Mouse (Mus musculus) CH12.LX (cell line): Measurements from ENCODE around the gene Ywhab. TPM values are rescaled to one million over a fixed set of nuclear protein-coding genes. Genes with fewer than 3 reads are reported as not detected.

ENCODE experiments used
- DNase-seq: peaks from one replicate; pipeline ENCODE4 v3.0.0-alpha.2; 2013; ENCODE audit errors: extremely low read depth
- H3K27ac ChIP-seq: 2 replicates; pipeline ENCODE4 v1.5.1; 2012; ENCODE audit warnings: low read depth, mild to moderate bottlenecking, control low read depth, moderate library complexity; ENCODE audit not compliant: insufficient read depth
- H3K27me3 ChIP-seq: replicated peaks from 2 replicates; pipeline ENCODE3; 2012; ENCODE audit warnings: inconsistent platforms
- H3K36me3 ChIP-seq, 2 experiments: replicated peaks in 1 of 2; 2 replicates each; pipeline versions ENCODE3 to v1.6.1; 2012; ENCODE audit warnings: inconsistent platforms in 1 of 2, low read length in 1 of 2, mild to moderate bottlenecking in 1 of 2, mixed read lengths in 1 of 2, moderate library complexity in 1 of 2; ENCODE audit not compliant: control insufficient read depth in 1 of 2, insufficient read depth in 1 of 2
- H3K4me1 ChIP-seq, 2 experiments: 2 replicates each; pipeline ENCODE4 v1.6.1; 2012; ENCODE audit warnings: inconsistent platforms in 1 of 2, moderate library complexity in 1 of 2; ENCODE audit not compliant: insufficient read depth in 2 of 2, control insufficient read depth in 1 of 2
- H3K4me2 ChIP-seq: 2 replicates; pipeline ENCODE4 v1.6.1; 2012; ENCODE audit warnings: low read depth, mild to moderate bottlenecking, control low read depth; ENCODE audit not compliant: poor library complexity, insufficient read depth, severe bottlenecking
- H3K4me3 ChIP-seq, 3 experiments: fragments of 150-350 bp in 1 of 3; sonication (generic) in 1 of 3; replicated peaks in 1 of 3; 2 replicates each; pipeline versions ENCODE3 to v1.5.1; 2011 to 2012; ENCODE audit warnings: low read depth in 2 of 3, low read length in 2 of 3, mild to moderate bottlenecking in 2 of 3, moderate library complexity in 2 of 3, control low read depth in 1 of 3, improper control_type of control experiment in 1 of 3, inconsistent platforms in 1 of 3, mixed read lengths in 1 of 3; ENCODE audit not compliant: poor library complexity in 1 of 3
- H3K79me2 ChIP-seq: replicated peaks from 2 replicates; pipeline ENCODE4 v1.6.1; 2012; ENCODE audit warnings: mild to moderate bottlenecking, moderate library complexity; ENCODE audit not compliant: control insufficient read depth, poor library complexity, insufficient read depth, severe bottlenecking; ENCODE audit errors: extremely low read depth
- H3K9ac ChIP-seq: 2 replicates; pipeline ENCODE4 v1.6.1; 2012; ENCODE audit warnings: low read depth, mild to moderate bottlenecking, control low read depth, moderate library complexity; ENCODE audit not compliant: insufficient read depth
- H3K9me3 ChIP-seq: replicated peaks from 2 replicates; pipeline ENCODE3; 2012; ENCODE audit warnings: low read length, inconsistent platforms, mixed read lengths
- BHLHE40 ChIP-seq: IDR thresholded peaks from 2 replicates; pipeline ENCODE4 v1.6.1; 2011; ENCODE audit warnings: mild to moderate bottlenecking, low read depth, low read length, improper control_type of control experiment
- CHD1 ChIP-seq: IDR thresholded peaks from 2 replicates; pipeline ENCODE4 v1.6.1; 2012; ENCODE audit warnings: low read depth, low read length, improper control_type of control experiment, inconsistent platforms
- CTCF ChIP-seq, 2 experiments: IDR thresholded peaks in 1 of 2; conservative IDR thresholded peaks in 1 of 2; 2 replicates each; pipeline ENCODE4 v1.5.1; 2011 to 2012; ENCODE audit warnings: low read depth in 2 of 2, low read length in 2 of 2, improper control_type of control experiment in 1 of 2, inconsistent platforms in 1 of 2, mild to moderate bottlenecking in 1 of 2, moderate library complexity in 1 of 2
- ELF1 ChIP-seq: IDR thresholded peaks from 2 replicates; pipeline ENCODE4 v1.6.1; 2014; ENCODE audit warnings: low read depth, mild to moderate bottlenecking, inconsistent platforms, low read length, improper control_type of control experiment
- JUN ChIP-seq: IDR thresholded peaks from 2 replicates; pipeline ENCODE4 v1.6.1; 2011; ENCODE audit warnings: low read depth, mild to moderate bottlenecking, low read length, improper control_type of control experiment, moderate library complexity; ENCODE audit not compliant: insufficient read depth
- JUND ChIP-seq: conservative IDR thresholded peaks from 2 replicates; pipeline ENCODE4 v1.6.1; 2011; ENCODE audit warnings: low read depth, low read length, improper control_type of control experiment
- KAT2A ChIP-seq: IDR thresholded peaks from 2 replicates; pipeline ENCODE4 v1.6.1; 2012; ENCODE audit warnings: low read length, improper control_type of control experiment, inconsistent platforms; ENCODE audit not compliant: insufficient replicate concordance
- NELFE ChIP-seq: IDR thresholded peaks from 2 replicates; pipeline ENCODE4 v1.6.1; 2011; ENCODE audit warnings: low read depth, low read length, improper control_type of control experiment
- PAX5 ChIP-seq: IDR thresholded peaks from 2 replicates; pipeline ENCODE4 v1.6.1; 2012; ENCODE audit warnings: low read length, inconsistent platforms, mixed read lengths
- POLR2A ChIP-seq: IDR thresholded peaks from 2 replicates; pipeline ENCODE4 v1.6.1; 2011; ENCODE audit warnings: low read depth, mild to moderate bottlenecking, improper control_type of control experiment, low read length
- POLR2AphosphoS2 ChIP-seq: IDR thresholded peaks from 2 replicates; pipeline ENCODE4 v1.6.1; 2011; ENCODE audit warnings: low read depth, low read length, improper control_type of control experiment
- RCOR1 ChIP-seq: conservative IDR thresholded peaks from 2 replicates; pipeline ENCODE4 v1.6.1; 2012; ENCODE audit warnings: low read depth, mild to moderate bottlenecking, inconsistent platforms, low read length, improper control_type of control experiment
- UBTF ChIP-seq: IDR thresholded peaks from 2 replicates; pipeline ENCODE4 v1.6.1; 2012; ENCODE audit warnings: low read depth, mild to moderate bottlenecking, inconsistent platforms, low read length, improper control_type of control experiment, moderate library complexity
- USF1 ChIP-seq: IDR thresholded peaks from 2 replicates; pipeline ENCODE4 v1.6.1; 2014; ENCODE audit warnings: low read depth, mild to moderate bottlenecking, inconsistent platforms, low read length, improper control_type of control experiment
- USF2 ChIP-seq: conservative IDR thresholded peaks from 2 replicates; pipeline ENCODE4 v1.6.1; 2011; ENCODE audit warnings: low read depth, low read length, improper control_type of control experiment
- ZKSCAN1 ChIP-seq: IDR thresholded peaks from 2 replicates; pipeline ENCODE4 v1.6.1; 2012; ENCODE audit warnings: low read depth, inconsistent platforms, low read length, improper control_type of control experiment, borderline replicate concordance
- ZMIZ1 ChIP-seq: IDR thresholded peaks from 2 replicates; pipeline ENCODE4 v1.6.1; 2012; ENCODE audit warnings: low read depth, mild to moderate bottlenecking, inconsistent platforms, low read length, improper control_type of control experiment
- dilution Hi-C: fragments of 300-500 bp; cut with MboI; formaldehyde crosslinking; loops from 2 replicates; pipeline ENCODE4 v1.14.3; 2020; ENCODE audit warnings: low sequenced_read_pairs; ENCODE audit not compliant: extremely low pct_unique_long_range_greater_than_20kb, extremely low pct_ligation_motif_present
- in situ Hi-C: fragments of 300-500 bp; cut with MboI; formaldehyde crosslinking; loops from 3 replicates; pipeline ENCODE4 v1.14.3; 2019; ENCODE audit warnings: low sequenced_read_pairs, low pct_ligation_motif_present, low pct_unique_long_range_greater_than_20kb, mixed read lengths
- polyA plus RNA-seq: library from polyadenylated mRNA; unstranded; fragments of >175 nt; gene quantifications from 2 replicates; pipeline ENCODE4 v1.2.1, GENCODE M21; 2012; ENCODE audit warnings: low read depth; ENCODE audit not compliant: insufficient read length
- total RNA-seq, 2 experiments: library from RNA; depleted of rRNA; stranded (reverse); fragments of 300-350 nt in 1 of 2; fragments of >200 nt in 1 of 2; gene quantifications; 2 replicates each; pipeline ENCODE4 v1.2.3; 2012 to 2014

The Ywhab gene
- total and polyA plus RNA-seq, 3 experiments: 41.6 to 159 (median 59.8) TPM

- no peak overlapping the region for H3K27ac ChIP-seq
These were observed 7.5 kb upstream of the Ywhab start for GRCm38 (mm10) chr2:163987233-163987632.

GRCm38 (mm10) chr2:163992871-163993270, 1.9 kb upstream of the Ywhab start:
- Histone ChIP-seq H3K4me2 (no peak overlapping the region), H3K9ac (no peak overlapping the region), H3K27me3 (peaks cover 9% of the 10 kb centered on the region), H3K4me1 (peaks cover 5 to 18% of the 10 kb centered on the region in 2 experiments), H3K4me3 (no peak overlapping the region), H3K36me3 (peaks cover 5 to 12% of the 10 kb centered on the region in 2 experiments), H3K27ac (no peak overlapping the region), H3K79me2 (peaks cover 23% of the 10 kb centered on the region), H3K9me3 (no peaks in the 10 kb centered on the region)
- TF ChIP-seq ELF1 (no peak), PAX5 (no peak), POLR2AphosphoS2 (no peak), BHLHE40 (no peak), KAT2A (no peak), NELFE (no peak), JUN (no peak), POLR2A (no peak), USF2 (no peak)
- dilution Hi-C loops (no loop called here), in situ Hi-C loops (no loop called here)
- no peak for DNase-seq

More at GRCm38 (mm10) chr2:163987233-163987632, 7.5 kb upstream of the Ywhab start:
- no peak overlapping the region for H3K4me3 ChIP-seq
- H3K9ac ChIP-seq: no peak overlapping the region
- no peaks in the 10 kb centered on the region for H3K36me3 ChIP-seq
- in situ Hi-C loops (no loop called here), dilution Hi-C loops (no loop called here)
- no peak overlapping the region for H3K4me2 ChIP-seq
- H3K79me2 ChIP-seq: no peaks in the 10 kb centered on the region
- DNase-seq: no peak
- no peaks in the 10 kb centered on the region for H3K4me1 ChIP-seq
- H3K9me3 ChIP-seq: peaks cover 3% of the 10 kb centered on the region
- H3K27me3 ChIP-seq: peaks cover 6% of the 10 kb centered on the region
- TF ChIP-seq USF1 (no peak), RCOR1 (no peak), JUND (no peak), ELF1 (no peak), UBTF (no peak), ZKSCAN1 (no peak), ZMIZ1 (no peak), CTCF (conservative IDR thresholded peaks at IDR 0.05 in 1 of 2, IDR thresholded peaks at IDR 0.05 in 1 of 2; ENCODE audit: low read depth in 2 of 2, low read length in 2 of 2) (no peak), CHD1 (no peak), KAT2A (no peak)
